Mouse (Mus musculus) heart, embryonic 14.5 days (tissue): ENCODE results near the gene Pde11a. TPM values are rescaled to one million over a fixed set of nuclear protein-coding genes. Genes with fewer than 3 reads are reported as not detected.

Experiments
- ATAC-seq: fragments of 200-750 bp; cut with Nextera tagmentation; 2 replicates; pipeline ENCODE4 v1.8.0; 2017; ENCODE audit warnings: low read depth, moderate TSS enrichment; ENCODE audit not compliant: insufficient number of reproducible peaks, insufficient read depth, low FRiP score
- H3K27ac ChIP-seq, 2 experiments: fragments of 200-500 bp in 1 of 2; fragments of 300-500 bp in 1 of 2; sonication (generic) in 1 of 2; replicated peaks in 1 of 2; 2 replicates each; pipeline ENCODE4 v1.5.1; 2012 to 2014; ENCODE audit warnings: low read depth in 2 of 2, low read length in 2 of 2, control low read depth in 1 of 2, mild to moderate bottlenecking in 1 of 2, mixed read lengths in 1 of 2; ENCODE audit not compliant: control insufficient read depth in 1 of 2, insufficient read depth in 1 of 2
- H3K27me3 ChIP-seq: fragments of 300-500 bp; sonication (generic); 2 replicates; pipeline ENCODE4 v1.6.1; 2014; ENCODE audit warnings: mild to moderate bottlenecking, low read length, control low read depth; ENCODE audit not compliant: control insufficient read depth, insufficient read depth
- H3K36me3 ChIP-seq: fragments of 300-500 bp; sonication (generic); 2 replicates; pipeline ENCODE4 v1.6.1; 2014; ENCODE audit warnings: mild to moderate bottlenecking, control low read depth, low read length, mixed read lengths; ENCODE audit not compliant: control insufficient read depth, insufficient read depth
- H3K4me1 ChIP-seq, 2 experiments: fragments of 200-500 bp in 1 of 2; fragments of 300-500 bp in 1 of 2; sonication (generic) in 1 of 2; 2 replicates each; pipeline ENCODE4 v1.6.1; 2012 to 2014; ENCODE audit warnings: low read length in 2 of 2, control low read depth in 1 of 2, mixed read lengths in 1 of 2; ENCODE audit not compliant: control insufficient read depth in 2 of 2, insufficient read depth in 2 of 2
- H3K4me2 ChIP-seq: fragments of 300-500 bp; sonication (generic); 2 replicates; pipeline ENCODE4 v1.6.1; 2014; ENCODE audit warnings: mild to moderate bottlenecking, low read length
- H3K4me3 ChIP-seq, 2 experiments: fragments of 200-500 bp in 1 of 2; fragments of 300-500 bp in 1 of 2; sonication (generic) in 1 of 2; 2 replicates each; pipeline ENCODE4 v1.5.1; 2012 to 2014; ENCODE audit warnings: low read length in 2 of 2, mild to moderate bottlenecking in 2 of 2, control low read depth in 1 of 2, low read depth in 1 of 2, moderate library complexity in 1 of 2; ENCODE audit not compliant: control insufficient read depth in 1 of 2, insufficient read depth in 1 of 2
- H3K9ac ChIP-seq: fragments of 300-500 bp; sonication (generic); 2 replicates; pipeline ENCODE4 v1.6.1; 2014; ENCODE audit warnings: mild to moderate bottlenecking, low read length
- H3K9me3 ChIP-seq: fragments of 300-500 bp; sonication (generic); 2 replicates; pipeline ENCODE4 v1.6.1; 2016; ENCODE audit warnings: low read length, control low read depth; ENCODE audit not compliant: control insufficient read depth
- whole genome bisulfite sequencing: fragments of 180-500 bp; shearing (Covaris S2); extraction: QIAGEN DNeasy Blood & Tissue Kit; methylation state at CpG from one replicate; pipeline ENCODE4 v1.1.7; 2014; 5-methylcytosine and 5-hydroxymethylcytosine counted together
- polyA plus RNA-seq: library from polyadenylated mRNA; unstranded; fragments of >200 nt; fragmentation: Nextera tagmentation; extraction: Ambion mirVana; gene quantifications from 2 replicates; pipeline ENCODE4 v1.2.1, GENCODE M21; 2014

Gene Pde11a
- polyA plus RNA-seq, 1 experiment from 2014 or later = 0.08 TPM

DNA sequence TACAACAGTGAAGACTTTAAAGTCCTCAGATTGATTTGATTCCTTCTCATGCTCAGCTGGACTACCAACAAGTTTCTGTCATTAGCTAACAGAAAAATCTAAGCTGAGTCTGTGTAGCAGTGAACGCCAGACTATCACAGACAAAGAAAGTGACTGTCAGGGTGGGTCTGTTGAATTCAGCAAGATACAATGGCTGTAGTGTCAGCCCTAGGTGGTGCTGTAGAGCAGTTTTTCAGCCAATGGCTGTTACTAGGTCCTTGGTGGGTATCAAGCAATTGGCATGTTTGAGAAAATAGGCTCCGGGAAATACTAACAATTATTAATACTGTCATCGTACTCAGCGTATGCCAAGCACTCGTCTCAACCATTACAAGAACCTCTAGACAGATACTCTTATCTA lies 274.5 kb downstream of the Pde11a start:
- Histone ChIP-seq H3K4me1 (peaks cover 6 to 9% of the 10 kb centered on the region in 2 experiments), H3K9me3 (no peaks in the 10 kb centered on the region), H3K27ac (no peak overlapping the region), H3K9ac (no peak overlapping the region), H3K27me3 (no peaks in the 10 kb centered on the region), H3K4me3 (no peak overlapping the region), H3K36me3 (no peaks in the 10 kb centered on the region), H3K4me2 (no peak overlapping the region)
- WGBS = 82% methylated on average over 5 of the region's 5 CpGs
- no peak for ATAC-seq

DNA sequence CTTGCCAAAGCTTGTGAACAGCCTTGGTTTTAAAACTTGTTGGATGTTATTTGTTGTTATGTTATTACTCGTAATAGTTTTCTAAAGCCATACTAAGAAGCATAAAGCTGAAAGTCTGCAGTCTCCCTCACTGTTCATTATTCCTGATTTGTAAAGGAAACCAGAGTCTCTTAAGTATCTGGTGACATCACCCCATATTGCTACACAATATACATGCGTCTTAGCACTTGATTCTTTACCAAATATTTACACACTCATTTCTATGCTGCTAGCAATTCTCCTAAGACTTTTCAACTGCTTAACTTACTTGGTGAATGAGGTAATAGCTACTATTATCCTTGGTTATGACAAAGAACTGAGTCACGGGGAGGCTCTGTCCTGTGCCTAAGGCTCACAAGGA lies 278.4 kb downstream of the Pde11a start:
- Histone ChIP-seq H3K4me3 (no peak overlapping the region), H3K27ac (no peak overlapping the region), H3K4me2 (no peak overlapping the region), H3K4me1 (peaks cover 2 to 5% of the 10 kb centered on the region in 2 experiments; a peak in 3 of 4 replicates), H3K27me3 (no peaks in the 10 kb centered on the region), H3K9ac (no peak overlapping the region), H3K36me3 (no peaks in the 10 kb centered on the region), H3K9me3 (no peaks in the 10 kb centered on the region)
- 83% methylated on average over 3 of the region's 3 CpGs for WGBS
- ATAC-seq = no peak

GRCm38 (mm10) chr2:76059595-76059994 lies 279.0 kb downstream of the Pde11a start:
- no peak for ATAC-seq
- no peaks in the 10 kb centered on the region for H3K9me3 ChIP-seq
- no peak overlapping the region for H3K9ac ChIP-seq
- no peak overlapping the region for H3K4me2 ChIP-seq
- H3K36me3 ChIP-seq = no peaks in the 10 kb centered on the region
- H3K27me3 ChIP-seq = no peaks in the 10 kb centered on the region
- peaks cover 0 to 2% of the 10 kb centered on the region in 2 experiments; a peak in 1 of 4 replicates for H3K4me1 ChIP-seq
- WGBS = 89% methylated on average over 10 of the region's 10 CpGs
- no peak overlapping the region for H3K4me3 ChIP-seq
- no peak overlapping the region for H3K27ac ChIP-seq

DNA sequence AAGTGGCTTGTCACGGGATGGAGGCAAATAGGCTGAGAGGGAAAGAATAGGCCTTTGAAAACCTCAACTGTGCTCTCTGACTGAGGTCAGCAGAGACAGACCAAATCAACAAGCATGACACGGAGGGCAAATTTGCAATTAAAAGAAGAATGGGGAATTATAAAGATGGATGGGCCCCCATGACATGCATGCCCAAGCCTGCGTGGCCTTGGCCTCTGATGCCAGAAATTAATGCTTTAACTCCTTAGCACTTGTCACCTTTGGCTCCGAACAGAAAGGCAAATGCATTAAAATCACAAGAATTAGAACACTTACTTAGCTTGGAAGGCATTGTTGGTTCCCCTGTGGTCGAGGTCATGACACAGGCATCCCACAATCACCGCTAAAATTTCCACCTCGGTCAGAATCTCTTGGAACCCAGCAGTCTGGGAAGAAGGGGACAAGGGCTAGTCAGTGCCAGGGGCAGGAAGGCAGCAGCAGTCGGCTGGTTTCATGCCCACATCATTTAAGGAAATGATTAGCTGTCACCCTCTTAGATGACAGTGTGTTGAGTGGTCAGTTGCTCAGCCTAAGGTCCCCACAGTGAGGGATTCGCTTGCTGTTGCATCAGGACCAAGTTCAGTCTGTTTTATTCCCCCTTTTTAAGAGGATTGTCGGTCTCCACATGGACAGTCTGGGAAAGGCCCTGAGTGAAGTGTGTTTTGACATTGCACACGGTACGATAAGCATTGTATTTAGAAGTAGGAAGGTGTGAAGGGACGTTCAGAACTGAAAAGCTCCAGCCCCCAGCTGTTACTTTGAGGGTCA lies 279.7 kb downstream of the Pde11a start:
- H3K9me3 ChIP-seq = no peaks in the 10 kb centered on the region
- no peak overlapping the region for H3K4me2 ChIP-seq
- WGBS = 71% methylated on average over 13 of the region's 13 CpGs
- no peaks in the 10 kb centered on the region for H3K36me3 ChIP-seq
- H3K4me3 ChIP-seq = no peak overlapping the region
- H3K4me1 ChIP-seq = peaks cover 0 to 2% of the 10 kb centered on the region in 2 experiments; a peak in 1 of 4 replicates
- H3K27ac ChIP-seq = no peak overlapping the region
- no peak for ATAC-seq
- H3K9ac ChIP-seq = no peak overlapping the region
- H3K27me3 ChIP-seq = no peaks in the 10 kb centered on the region

DNA sequence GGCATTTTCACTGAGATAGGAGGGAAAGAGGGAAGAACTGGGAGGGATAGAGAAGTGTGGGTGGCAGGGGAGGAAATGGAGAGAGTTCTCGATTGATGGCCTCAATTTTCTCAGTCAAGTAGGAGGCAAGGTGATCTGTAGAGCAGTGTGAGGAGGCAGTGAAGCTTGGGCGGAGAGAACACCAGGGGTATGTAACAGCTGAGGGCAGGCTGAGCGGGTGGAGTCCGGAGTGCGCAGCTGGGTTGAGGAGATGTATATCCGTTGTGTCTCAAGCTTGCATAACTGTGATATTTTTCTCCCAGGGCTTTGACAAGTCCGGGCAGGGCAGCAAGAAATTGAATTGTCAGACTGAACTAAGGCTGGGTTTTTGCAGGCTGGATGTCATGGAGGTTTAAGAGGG lies 281.0 kb downstream of the Pde11a start:
- H3K4me3 ChIP-seq = no peak overlapping the region
- H3K27me3 ChIP-seq = no peaks in the 10 kb centered on the region
- no peak for ATAC-seq
- H3K4me2 ChIP-seq = no peak overlapping the region
- H3K4me1 ChIP-seq = peaks cover 0 to 2% of the 10 kb centered on the region in 2 experiments; a peak in 1 of 4 replicates
- H3K9ac ChIP-seq = no peak overlapping the region
- 79% methylated on average over 7 of the region's 7 CpGs for whole genome bisulfite sequencing
- no peaks in the 10 kb centered on the region for H3K36me3 ChIP-seq
- H3K9me3 ChIP-seq = no peaks in the 10 kb centered on the region
- H3K27ac ChIP-seq = no peak overlapping the region

GRCm38 (mm10) chr2:76053748-76054331 lies 284.7 kb downstream of the Pde11a start:
- 86% methylated on average over 14 of the region's 14 CpGs for WGBS
- ATAC-seq = no peak
- H3K9me3 ChIP-seq = no peaks in the 10 kb centered on the region
- H3K9ac ChIP-seq = no peak overlapping the region
- peaks cover 0 to 2% of the 10 kb centered on the region in 2 experiments; a peak in 1 of 4 replicates for H3K4me1 ChIP-seq
- H3K4me2 ChIP-seq = no peak overlapping the region
- H3K27ac ChIP-seq = no peak overlapping the region
- no peaks in the 10 kb centered on the region for H3K27me3 ChIP-seq
- H3K36me3 ChIP-seq = no peaks in the 10 kb centered on the region
- no peak overlapping the region for H3K4me3 ChIP-seq

DNA sequence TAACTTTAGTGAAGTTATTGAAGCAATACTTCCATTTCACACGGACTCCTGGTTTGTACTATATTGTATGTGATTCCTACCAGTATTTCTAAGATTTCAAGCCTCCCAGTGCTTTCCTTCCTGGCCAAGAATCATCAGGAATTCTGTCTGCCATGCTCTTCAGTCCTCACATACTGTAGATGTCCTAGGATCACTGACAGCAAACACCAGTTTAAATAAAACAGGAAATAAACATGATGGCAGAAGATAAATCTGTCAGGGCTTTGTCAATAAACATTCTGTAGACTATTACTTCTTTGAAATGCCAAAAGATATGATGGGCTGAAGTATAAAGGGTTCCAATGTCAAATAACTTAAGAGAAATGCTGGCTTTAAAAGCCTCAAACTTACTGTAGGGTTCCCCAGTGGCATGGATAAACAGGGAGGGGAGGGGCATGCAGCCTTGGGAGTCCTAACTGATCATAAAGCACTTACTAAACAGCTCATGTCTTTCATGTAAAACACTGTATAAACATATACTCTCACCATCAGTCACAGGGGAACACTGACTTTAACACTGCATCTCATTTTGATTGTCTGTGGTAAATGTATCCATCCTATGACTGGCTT lies 285.6 kb downstream of the Pde11a start:
- peaks cover 0 to 2% of the 10 kb centered on the region in 2 experiments; a peak in 1 of 4 replicates for H3K4me1 ChIP-seq
- H3K4me3 ChIP-seq = no peak overlapping the region
- no peaks in the 10 kb centered on the region for H3K9me3 ChIP-seq
- H3K9ac ChIP-seq = no peak overlapping the region
- WGBS = 80% methylated on average over 1 of the region's 1 CpGs
- H3K27me3 ChIP-seq = no peaks in the 10 kb centered on the region
- no peak for ATAC-seq
- H3K27ac ChIP-seq = no peak overlapping the region
- H3K36me3 ChIP-seq = no peaks in the 10 kb centered on the region
- no peak overlapping the region for H3K4me2 ChIP-seq
